Mouse (Mus musculus): Measurements from ENCODE around the gene Prkra.

The Prkra gene

DNA sequence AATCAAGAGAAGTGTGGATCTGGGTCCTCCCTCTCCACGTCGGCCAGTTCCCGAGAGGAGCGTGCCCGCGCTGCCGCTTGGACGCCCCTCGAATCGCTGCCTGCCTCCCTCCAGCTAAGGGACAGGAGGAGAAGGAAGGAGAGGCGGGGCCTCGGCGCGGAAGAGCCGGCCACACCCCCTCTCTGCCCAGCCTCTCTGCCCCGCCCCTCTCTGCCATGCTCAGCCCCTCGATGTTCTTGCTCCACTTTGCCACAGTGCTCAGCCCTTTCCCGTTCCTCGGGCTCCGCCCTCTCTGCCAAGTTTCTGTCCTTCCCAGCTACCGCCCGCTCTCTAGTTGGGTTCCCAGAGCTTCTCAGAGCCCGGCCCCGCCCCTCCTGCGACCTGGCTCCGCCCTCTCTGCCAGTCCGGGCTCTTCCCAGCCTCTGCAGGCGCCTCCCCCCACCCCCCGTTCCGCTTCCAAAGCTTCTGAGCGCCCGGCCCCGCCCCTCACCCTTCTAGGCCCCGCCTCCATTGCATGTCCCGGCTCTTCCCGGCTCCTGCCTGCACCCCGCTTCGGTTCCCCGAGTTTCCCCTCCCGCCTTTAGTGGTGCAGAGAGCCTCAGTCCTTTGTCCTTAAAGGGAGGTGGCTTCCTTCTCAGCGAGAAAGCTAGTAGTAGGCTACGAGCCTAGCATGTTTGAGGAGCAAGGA, at the start of gene Prkra, which contains the start of gene Pjvk:
Gene Prkra (minus strand): TSS at position 133 of the 688 bp plus-strand sequence.
Gene Pjvk (plus strand): TSS at position 594 of the 688 bp plus-strand sequence.
- DNase-seq (ENCODE audit: low spot score in 2 of 2), result peak; percentile 93 to 95

DNA sequence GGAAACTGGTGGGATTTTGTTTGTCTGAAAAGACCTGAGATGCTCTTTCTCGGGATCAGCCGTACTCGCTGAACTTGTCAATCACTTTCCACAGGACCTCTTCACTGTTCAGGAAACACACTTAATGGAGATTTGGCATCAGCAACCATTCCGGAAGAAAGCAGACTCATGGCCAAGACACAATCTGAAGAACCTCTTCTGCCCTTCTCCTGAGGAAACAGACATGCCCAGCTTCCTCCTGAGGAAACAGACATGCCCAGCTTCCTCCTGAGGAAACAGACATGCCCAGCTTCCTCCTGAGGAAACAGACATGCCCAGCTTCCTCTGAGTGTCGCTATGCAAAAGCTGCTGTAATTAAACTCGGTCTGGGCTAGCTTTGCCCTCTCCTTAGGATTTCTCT, 47.5 kb upstream of the Prkra start:
- no peak for DNase-seq (ENCODE audit: low spot score in 2 of 2)

DNA sequence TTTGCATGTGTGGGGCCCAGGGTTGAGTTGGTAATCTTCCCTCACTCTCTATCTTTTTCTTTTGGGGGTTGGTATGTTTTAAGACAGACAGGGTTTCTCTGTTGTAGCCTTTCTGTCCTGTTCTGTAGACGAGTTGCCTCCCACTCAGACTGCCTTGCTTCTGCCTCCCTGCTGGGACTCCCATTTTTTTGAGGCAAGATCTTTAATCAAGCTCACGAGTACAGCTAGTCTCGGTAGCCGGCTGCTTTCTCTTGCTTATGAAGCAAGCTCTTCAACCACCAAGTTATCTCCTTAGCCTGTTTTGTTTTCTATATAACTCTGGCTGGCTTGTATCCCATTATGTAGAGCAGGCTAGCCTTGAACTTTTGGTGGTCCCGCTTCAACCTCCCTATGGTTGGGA, 46.0 kb upstream of the Prkra start:
- no peak for DNase-seq (ENCODE audit: low spot score in 2 of 2)

DNA sequence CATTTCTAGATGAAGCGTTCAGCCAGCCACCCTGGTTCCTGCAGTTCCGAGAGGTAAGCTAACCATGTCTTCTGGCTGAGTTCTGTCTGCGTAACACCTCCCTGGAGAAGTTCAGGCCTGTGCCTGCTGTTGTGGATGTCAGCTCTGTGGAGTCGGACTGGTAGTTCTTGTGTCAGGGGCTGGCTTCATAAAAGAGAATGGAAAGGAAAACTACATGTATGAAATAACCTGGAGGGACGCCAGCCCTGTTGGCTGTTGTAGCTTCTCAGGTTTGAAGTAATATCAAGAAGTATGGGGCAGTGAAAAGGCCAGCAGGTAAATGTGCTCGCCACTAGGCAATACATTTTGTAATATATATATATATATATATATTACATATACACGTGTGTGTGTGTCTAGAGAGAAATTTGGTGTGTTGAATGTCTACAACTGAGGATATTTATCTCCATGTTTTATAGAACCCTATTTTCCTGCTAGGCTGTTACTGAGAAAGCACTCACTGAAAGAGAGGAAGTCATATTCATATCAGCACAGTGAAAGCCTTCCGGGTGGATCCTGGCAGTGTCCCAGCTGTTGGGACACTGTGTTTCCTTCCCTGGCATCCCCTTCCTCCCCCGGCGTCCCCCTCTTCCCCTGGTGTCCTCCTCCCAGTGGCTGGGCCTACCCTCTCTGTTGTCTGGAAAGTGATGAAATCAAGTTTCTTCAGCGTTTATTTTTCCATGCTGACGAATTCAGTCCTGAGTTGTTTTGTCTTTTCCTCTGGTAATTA, 42.8 kb upstream of the Prkra start:
- no peak for DNase-seq (ENCODE audit: low spot score in 2 of 2)

DNA sequence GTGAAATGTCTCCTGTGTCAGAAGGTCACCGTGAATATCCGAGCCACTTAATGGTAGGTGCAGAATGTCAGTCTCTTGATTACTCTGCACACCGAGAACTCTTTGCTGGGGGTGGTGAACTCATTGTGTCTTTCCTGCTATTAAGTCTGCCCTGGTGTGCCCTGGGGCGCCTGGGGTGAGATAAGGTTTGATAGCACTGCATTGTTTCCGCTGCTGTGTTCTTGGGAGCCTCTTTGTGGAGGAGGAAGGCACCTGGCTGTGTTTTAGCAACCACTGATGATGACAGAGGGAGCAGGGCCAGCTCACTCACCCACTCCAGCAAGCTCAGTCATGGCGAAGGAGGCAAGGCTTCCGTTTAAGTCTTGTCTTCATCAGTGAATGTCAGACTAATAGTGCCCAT, 40.3 kb upstream of the Prkra start:
- DNase-seq (ENCODE audit: low spot score in 2 of 2), result no peak

DNA sequence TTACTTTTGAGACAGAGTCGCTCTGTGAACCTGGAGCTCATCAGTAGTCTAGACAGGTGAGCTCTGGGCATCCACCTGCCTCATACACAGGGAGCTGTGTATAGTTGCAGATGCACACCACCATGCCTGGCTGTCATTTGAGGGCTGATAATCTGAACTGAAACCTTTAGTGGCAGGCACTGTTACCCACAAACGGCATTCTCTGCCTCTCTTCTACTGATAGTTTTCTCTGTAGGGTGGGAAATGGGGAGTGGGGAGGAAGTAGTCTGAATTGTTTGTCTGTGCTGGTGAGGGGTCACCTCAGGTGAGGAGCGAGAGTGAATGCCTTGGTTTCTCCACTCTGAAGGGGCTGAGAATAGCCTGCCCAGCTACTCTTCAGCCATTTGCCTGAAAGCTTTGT, 39.8 kb upstream of the Prkra start:
- DNase-seq (ENCODE audit: low spot score in 2 of 2), result no peak

DNA sequence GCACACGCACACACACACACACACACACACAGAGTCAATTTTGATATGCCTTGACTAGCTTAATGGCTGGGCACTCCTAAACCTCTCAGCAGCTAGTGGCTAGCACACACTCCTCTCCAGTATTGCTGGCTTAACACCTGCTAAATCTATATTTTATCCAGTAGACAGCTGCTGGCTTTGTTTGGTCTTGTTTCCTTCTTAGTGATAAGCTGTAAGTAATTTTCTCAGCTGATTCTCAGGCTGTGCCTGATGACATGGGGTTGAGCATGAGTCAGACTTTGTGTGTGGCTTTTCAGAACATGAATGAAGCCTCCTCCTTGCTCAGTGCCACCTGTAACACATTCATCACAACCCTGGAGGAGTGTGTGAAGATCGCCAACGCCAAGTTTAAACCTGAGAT, 39.2 kb upstream of the Prkra start:
- no peak for DNase-seq (ENCODE audit: low spot score in 2 of 2)

DNA sequence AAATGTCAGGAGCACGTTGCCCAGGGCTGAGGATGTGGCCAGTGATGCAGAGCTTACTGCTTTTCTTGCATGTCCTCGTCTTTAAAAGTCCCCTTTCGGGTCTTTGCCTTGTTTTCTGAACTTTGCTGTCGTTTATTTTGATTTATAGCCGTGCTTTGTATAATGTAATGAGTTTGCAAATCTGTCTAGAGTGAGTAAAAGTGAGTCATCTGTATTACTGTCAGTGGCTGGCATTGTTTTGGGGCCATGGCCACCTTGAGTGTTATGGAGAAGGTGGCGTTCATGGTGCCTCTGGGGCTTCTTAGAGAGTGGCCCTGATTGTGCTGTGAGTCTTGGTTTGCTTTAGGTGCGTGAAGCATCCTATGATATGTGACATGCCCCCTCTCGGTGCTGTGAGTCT, 34.5 kb upstream of the Prkra start:
- no peak for DNase-seq (ENCODE audit: low spot score in 2 of 2)

DNA sequence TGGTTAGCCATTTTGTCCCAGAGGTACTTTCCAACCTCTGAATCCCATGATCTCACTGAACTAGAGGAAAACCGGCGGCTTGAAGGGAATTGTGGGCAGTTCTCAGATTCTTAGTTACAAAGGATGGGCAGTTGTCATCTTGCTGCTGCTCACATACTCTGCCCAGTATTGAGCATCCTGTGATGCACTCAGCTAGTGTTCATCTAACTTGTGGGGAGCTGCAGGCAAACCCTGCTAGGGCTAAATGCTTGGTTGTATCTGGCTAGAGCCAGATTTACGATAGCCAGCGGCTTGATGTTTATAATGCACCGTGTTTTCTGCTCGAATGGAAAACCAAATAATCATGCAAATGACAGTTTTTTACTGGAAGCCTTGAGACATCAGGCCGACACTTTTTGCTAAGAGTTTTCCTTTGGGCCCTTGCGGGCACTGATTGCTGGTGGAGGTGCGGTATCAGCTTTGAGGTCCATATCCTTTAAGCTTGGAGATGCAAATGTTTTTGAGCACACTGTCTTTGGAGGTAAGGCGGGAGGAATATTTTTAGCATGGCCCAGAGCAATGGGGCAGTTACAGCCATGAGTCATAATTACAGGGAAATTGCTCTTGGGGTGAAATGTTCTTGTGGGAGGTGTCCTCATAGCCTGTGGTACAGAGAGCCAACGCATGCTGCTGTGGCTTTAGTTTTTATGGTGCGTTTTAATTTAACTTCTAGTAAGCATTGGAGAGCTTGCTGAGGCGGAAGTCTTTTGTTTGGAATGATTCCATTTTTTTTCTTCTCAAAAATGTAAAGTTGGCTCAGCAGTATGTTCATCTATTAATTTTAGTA, 28.8 kb upstream of the Prkra start:
- no peak for DNase-seq (ENCODE audit: low spot score in 2 of 2)

DNA sequence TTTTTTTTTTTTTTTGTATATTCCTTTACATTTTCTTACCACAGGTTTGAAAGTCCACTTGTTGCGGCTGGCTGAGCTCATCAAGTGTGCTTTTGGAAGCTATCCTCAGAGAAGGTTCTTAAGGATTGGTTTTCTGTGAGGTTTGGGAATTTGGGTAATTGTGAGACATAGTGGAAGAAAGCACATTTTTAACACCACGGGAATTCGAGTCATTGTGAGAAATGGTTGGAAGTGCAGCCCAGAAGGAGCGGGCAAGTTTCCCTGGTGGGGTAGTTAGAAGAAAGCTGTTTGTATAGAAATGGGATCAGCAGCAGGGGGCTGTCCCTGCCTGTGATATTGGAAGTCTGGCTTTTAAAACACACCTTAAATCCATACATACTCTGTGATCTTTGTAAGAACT, 28.1 kb upstream of the Prkra start:
- no peak for DNase-seq (ENCODE audit: low spot score in 2 of 2)

DNA sequence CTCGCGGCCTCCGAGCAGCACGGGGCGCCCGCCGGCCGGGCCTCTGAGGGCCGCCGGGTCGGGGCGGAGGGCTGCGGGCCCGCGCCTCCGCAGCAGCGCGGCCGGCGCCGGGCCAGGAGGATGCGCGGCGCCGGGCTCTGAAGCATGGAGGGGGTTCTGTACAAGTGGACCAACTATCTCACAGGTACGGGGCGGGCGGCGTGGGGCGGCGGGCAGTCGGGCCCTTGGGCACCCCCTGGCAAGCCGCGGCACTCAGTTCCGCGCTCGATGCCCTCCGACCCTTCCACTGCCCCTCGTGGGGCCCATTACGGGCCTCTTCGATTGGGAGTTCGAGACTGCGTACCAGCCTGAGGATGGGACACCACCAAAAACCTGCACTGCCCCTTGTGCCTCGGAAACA, 27.6 kb upstream of the Prkra start:
- no peak for DNase-seq (ENCODE audit: low spot score in 2 of 2)

DNA sequence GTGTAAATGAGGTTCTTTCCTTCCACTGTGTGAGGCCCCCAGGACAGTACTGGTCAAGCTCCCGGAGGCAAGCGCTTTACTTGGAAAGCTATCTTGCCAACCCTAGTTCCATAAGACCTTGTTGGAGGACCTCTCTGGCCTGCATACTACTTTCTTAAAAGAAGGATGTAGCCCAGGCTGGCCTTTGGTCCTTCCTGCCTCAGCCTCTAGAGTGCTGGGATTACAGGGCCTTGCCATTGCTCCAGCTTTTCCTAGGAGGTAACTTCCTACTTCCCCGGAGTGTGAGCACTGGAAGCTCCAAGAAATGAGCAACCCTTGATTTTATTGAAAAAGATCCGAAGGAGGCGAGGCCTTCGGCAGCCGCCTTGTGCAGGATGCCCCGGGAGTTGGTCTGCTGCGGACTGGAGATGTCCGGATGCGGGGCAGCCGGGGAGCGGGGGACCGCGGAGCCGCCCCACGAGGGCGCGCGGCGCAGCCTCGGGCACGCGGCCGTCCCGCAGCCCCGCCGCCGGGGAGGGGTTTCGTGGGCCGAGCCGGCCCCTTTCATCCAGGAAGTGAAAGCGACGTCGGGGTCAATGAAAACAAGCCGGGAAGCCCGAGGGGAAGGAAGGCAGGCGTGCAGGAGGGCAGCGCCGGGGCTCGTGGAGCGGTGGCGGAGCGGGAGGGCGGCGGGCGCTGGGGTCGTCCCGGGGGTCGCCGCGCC, 27.1 kb upstream of the Prkra start, which contains the start of gene Plekha3:
Gene Plekha3 (plus strand): TSS at position 557 of the 703 bp plus-strand sequence.
- peak; percentile 74 to 82 for DNase-seq (ENCODE audit: low spot score in 2 of 2)

DNA sequence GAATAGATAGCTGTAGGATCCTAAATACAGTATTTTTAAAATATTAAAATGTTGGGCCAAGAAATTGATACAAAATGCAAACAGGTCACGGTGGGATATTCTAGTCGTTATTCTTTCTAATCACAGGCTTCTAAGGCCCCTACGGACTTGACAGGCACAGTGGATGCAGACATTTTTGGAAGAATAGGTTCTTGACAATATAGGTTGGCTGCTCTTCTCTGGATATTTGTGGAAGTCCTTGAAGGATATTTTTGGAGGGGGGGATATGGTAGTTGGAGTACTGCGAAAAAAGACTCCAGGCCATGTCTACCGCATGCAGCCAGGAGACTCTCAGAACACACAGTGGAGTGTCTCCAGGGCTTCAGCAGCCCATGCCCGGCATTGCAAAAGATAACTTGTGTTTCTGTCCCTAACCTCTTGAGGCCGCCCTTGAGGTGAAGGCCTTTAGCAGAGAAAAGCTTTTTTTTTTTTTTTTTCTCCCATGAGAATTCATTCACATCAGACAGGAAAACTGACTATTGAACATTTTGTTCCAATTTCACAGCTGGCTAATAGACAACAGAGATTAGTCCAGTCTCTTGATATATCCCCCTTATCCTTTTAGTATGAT, 25.8 kb upstream of the Prkra start:
- DNase-seq (ENCODE audit: low spot score in 2 of 2), result no peak

DNA sequence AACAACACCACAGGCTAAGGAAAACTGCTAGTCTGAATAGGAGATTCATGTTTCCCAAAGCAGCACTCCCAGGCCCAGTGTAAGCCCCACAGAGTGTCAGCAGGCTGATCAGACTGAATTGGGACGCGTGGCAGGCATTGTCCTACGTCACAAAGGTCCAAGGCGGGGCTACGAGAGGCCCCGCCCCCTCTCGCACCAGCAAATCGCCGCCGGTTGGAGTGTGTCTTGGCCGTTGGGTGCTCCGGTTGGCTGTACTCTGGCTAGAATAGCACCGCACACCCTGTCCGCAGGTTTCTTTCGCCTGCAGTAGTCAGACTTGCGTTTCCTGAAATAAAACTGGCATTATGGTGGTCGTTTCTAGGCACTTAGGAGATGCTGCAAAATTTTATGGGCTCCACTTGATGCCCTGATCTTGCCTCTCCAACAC, 25.2 kb upstream of the Prkra start, which contains the start of gene Fkbp7:
Gene Fkbp7 (minus strand): TSS at position 151 of the 427 bp plus-strand sequence.
- peak; percentile 78 to 87 for DNase-seq (ENCODE audit: low spot score in 2 of 2)

DNA sequence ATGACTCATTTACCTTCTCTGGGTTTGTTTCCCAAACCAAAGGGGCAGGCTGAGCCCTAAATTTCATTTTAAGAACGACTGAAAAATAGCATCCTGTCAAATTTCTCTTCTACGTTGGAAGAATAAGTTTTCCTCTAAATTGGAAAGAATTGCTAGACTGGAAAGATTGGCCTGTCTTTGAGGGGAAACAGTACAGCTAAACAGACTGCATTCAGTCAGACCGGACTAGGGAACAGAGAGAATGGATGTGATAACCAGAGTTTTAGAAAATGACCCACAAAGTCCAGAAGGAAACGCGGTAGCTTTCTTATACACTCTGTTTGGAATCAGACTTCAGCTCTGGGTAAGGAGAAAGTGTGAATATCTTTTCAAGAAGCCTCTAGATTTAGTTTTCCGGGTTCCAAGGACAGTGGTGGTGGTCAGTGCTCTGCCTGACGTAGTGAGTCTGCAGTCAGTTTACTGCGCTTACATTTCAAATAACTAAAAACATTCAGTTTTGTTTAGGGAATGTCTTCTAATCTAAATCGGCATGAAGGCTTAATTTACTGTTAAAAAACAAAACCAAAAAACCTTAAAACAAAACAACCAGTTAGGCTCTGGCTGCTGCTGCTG, 24.4 kb upstream of the Prkra start:
- no peak for DNase-seq (ENCODE audit: low spot score in 2 of 2)

DNA sequence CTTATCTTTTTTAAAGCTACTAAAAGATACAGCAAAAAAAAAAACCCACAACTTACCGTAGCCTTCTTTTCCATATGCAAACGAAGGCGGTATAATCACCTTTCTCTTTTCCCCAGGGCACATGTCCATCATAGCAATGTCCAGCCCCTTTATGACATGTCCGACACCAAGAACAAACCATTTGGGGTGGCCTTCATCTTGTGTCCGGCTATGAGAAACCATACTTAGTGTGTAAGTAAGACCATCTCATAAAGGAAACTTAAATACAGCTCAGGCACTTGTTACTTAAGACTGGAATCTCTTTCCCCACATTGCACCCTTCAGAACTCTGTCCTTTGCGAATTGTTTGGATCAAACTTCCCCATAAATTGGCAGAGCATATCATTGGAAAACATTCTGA, 23.8 kb upstream of the Prkra start:
- no peak for DNase-seq (ENCODE audit: low spot score in 2 of 2)

DNA sequence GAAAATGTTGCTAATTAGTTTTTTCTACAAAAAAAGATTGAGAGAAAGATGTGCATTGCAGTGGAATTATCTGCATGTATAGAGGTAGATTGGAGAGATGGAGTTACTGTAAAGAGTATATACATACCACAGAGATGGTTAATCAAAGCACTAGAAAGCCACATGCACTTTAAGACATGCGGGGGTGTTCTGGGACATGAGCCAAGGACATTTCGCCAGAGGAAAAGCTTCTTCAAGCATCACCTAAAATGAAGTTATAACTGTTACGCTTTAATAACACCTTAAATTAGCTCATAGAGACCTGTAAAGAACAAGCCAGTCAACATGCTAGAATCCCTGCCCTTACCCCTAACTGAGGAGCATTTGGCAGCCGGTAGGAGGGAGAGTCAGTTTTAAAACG, 19.4 kb upstream of the Prkra start:
- no peak for DNase-seq (ENCODE audit: low spot score in 2 of 2)

DNA sequence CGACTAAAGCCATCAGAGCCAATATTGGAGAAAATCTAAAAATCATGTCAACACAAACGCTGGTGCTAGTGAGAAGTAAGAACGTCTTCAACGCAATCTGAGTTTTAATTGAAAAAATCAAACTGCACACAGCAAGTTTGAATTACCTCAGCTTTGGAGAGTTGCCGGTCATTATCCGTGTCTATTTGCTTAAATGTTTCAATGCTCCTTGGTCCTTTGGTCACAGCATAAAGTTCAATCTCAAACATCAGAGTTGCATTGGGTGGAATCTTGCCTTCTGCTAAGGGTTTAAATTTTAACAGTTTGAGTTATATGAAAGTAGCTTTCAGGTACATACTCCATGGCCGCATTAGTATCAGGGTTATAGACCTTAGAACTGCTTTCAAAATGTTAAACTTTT, 17.7 kb upstream of the Prkra start:
- DNase-seq (ENCODE audit: low spot score in 2 of 2), result no peak

DNA sequence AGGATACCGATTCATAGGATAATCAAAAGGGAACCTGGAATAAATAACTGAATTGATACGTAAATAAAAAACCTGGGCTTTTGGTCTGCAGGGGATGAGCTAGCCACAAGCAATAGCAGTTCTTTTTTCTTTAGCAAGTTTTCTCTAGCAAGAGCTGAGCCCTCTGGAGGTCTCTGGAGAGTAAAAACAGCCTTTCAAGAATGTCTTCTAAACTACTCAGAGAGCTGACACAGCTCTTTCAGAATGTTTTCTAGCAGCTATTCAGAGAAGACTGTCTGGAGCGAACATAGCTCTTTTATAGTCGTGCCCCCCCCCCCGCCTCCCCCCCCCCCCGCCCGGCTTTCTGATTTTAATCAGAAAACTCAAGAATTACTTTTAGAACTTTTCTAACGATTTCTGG, 11.6 kb upstream of the Prkra start:
- no peak for DNase-seq (ENCODE audit: low spot score in 2 of 2)

DNA sequence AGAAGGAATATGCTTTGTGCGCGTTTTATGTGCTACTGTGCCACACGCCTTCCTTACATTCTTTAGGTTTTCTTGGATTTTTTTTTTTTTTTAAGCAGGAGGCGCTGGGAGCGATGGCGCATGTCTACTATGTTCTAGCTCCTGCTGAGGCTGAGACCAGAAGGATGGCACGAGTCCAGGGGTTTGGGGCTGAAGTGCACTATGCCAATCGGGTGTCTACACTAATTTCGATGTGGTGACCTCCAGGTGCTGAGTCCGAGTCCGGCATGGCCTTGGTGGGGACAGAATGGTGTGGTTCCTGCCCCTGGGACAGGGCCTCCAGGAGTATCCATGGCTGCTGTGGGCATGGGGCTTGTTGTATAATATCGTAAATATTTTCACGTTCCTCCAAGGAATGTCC, 10.7 kb upstream of the Prkra start:
- DNase-seq (ENCODE audit: low spot score in 2 of 2), result no peak

DNA sequence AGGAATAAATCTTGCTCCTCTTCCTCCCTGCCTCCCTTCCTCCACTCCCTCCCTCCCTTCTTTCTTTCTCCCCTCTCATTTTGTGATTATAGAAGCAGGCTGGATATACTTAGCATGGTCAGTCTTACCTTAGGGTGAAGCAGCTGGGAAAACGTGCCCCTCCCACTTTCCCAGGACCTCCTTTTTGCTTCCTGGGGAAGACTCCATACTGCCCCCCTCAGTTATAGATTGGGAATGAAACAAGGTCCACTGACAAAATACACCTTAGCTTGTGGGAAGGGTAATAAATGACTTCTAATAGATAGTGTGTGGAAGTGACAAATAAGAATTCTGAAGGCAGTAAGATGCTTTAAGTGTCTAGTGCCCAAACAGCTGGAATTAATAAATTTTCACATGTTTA, 8.2 kb upstream of the Prkra start:
- DNase-seq (ENCODE audit: low spot score in 2 of 2), result no peak

Data from right cerebral cortex, postnatal 36 days (tissue).